Mouse (Mus musculus): ENCODE data around the gene Colgalt1. TPM values are rescaled to one million over a fixed set of nuclear protein-coding genes. Genes with fewer than 3 reads are reported as not detected.

The Colgalt1 gene
- polyA plus RNA-seq, 1 experiment from 2014 or later = 70.3 TPM

Small RNAs within 50 kb of the gene (microRNA-seq; reads per million reads assigned to microRNA genes)
- not detected for gene Mir6769b

Other genes starting within 250 kb of the Colgalt1 start
- gene Use1, start 244.2 kb upstream of the Colgalt1 start, polyA plus RNA-seq (2015; fragmentation: Nextera tagmentation; extraction: Ambion mirVana) = 95.6 and 101 TPM in 2 replicates
- 5.9 and 6.3 TPM in 2 replicates for gene Ocel1, start 239.7 kb upstream of the Colgalt1 start, polyA plus RNA-seq (2015; fragmentation: Nextera tagmentation; extraction: Ambion mirVana)
- 36.2 and 39.9 TPM in 2 replicates for gene Nr2f6, start 229.0 kb upstream of the Colgalt1 start, polyA plus RNA-seq (2015; fragmentation: Nextera tagmentation; extraction: Ambion mirVana)
- 37.3 and 40.7 TPM in 2 replicates for gene Ushbp1, start 215.2 kb upstream of the Colgalt1 start, polyA plus RNA-seq (2015; fragmentation: Nextera tagmentation; extraction: Ambion mirVana)
- 96.9 and 108 TPM in 2 replicates for gene Babam1, start 214.1 kb upstream of the Colgalt1 start, polyA plus RNA-seq (2015; fragmentation: Nextera tagmentation; extraction: Ambion mirVana)
- gene Ankle1, start 205.0 kb upstream of the Colgalt1 start, polyA plus RNA-seq (2015; fragmentation: Nextera tagmentation; extraction: Ambion mirVana) = 44.9 and 49.4 TPM in 2 replicates
- gene Abhd8, start 147.3 kb upstream of the Colgalt1 start, polyA plus RNA-seq (2015; fragmentation: Nextera tagmentation; extraction: Ambion mirVana) = 36.7 and 37.8 TPM in 2 replicates
- 136 and 151 TPM in 2 replicates for gene Mrpl34, start 146.0 kb upstream of the Colgalt1 start, polyA plus RNA-seq (2015; fragmentation: Nextera tagmentation; extraction: Ambion mirVana)
- gene Dda1, start 141.8 kb upstream of the Colgalt1 start, polyA plus RNA-seq (2015; fragmentation: Nextera tagmentation; extraction: Ambion mirVana) = 91.9 and 96.3 TPM in 2 replicates
- 0.79 and 1.0 TPM in 2 replicates for gene Ano8, start 125.0 kb upstream of the Colgalt1 start, polyA plus RNA-seq (2015; fragmentation: Nextera tagmentation; extraction: Ambion mirVana)
- 16.1 and 17.4 TPM in 2 replicates for gene Gtpbp3, start 122.9 kb upstream of the Colgalt1 start, polyA plus RNA-seq (2015; fragmentation: Nextera tagmentation; extraction: Ambion mirVana)
- gene Plvap, start 99.2 kb upstream of the Colgalt1 start, polyA plus RNA-seq (2015; fragmentation: Nextera tagmentation; extraction: Ambion mirVana) = 130 and 145 TPM in 2 replicates
- 0.23 and 0.58 TPM in 2 replicates for gene Ccdc194, start 85.3 kb upstream of the Colgalt1 start, polyA plus RNA-seq (2015; fragmentation: Nextera tagmentation; extraction: Ambion mirVana)
- gene Bst2, start 73.5 kb upstream of the Colgalt1 start, polyA plus RNA-seq (2015; fragmentation: Nextera tagmentation; extraction: Ambion mirVana) = 50.4 and 51.1 TPM in 2 replicates
- gene Mvb12a, start 68.1 kb upstream of the Colgalt1 start, polyA plus RNA-seq (2015; fragmentation: Nextera tagmentation; extraction: Ambion mirVana) = 96.3 and 99.5 TPM in 2 replicates
- 4.4 and 4.5 TPM in 2 replicates for gene Tmem221, start 52.1 kb upstream of the Colgalt1 start, polyA plus RNA-seq (2015; fragmentation: Nextera tagmentation; extraction: Ambion mirVana)
- gene Nxnl1, start 44.4 kb upstream of the Colgalt1 start, polyA plus RNA-seq (2015; fragmentation: Nextera tagmentation; extraction: Ambion mirVana) = 0.10 TPM in 1 of 2 replicates, not detected in the other
- gene Slc27a1, start 42.1 kb upstream of the Colgalt1 start, polyA plus RNA-seq (2015; fragmentation: Nextera tagmentation; extraction: Ambion mirVana) = 38.4 and 39.5 TPM in 2 replicates
- 202 and 218 TPM in 2 replicates for gene Pgls, start 18.8 kb upstream of the Colgalt1 start, polyA plus RNA-seq (2015; fragmentation: Nextera tagmentation; extraction: Ambion mirVana)
- 2.7 and 3.7 TPM in 2 replicates for gene Fam129c, start 13.3 kb upstream of the Colgalt1 start, polyA plus RNA-seq (2015; fragmentation: Nextera tagmentation; extraction: Ambion mirVana)
- gene Unc13a, start 60.8 kb downstream of the Colgalt1 start, polyA plus RNA-seq (2015; fragmentation: Nextera tagmentation; extraction: Ambion mirVana) = 0.67 and 0.68 TPM in 2 replicates
- 8.9 and 9.1 TPM in 2 replicates for gene Jak3, start 65.3 kb downstream of the Colgalt1 start, polyA plus RNA-seq (2015; fragmentation: Nextera tagmentation; extraction: Ambion mirVana)
- 1.4 and 1.5 TPM in 2 replicates for gene Insl3, start 78.2 kb downstream of the Colgalt1 start, polyA plus RNA-seq (2015; fragmentation: Nextera tagmentation; extraction: Ambion mirVana)
- 4.4 and 4.6 TPM in 2 replicates for gene B3gnt3, start 90.8 kb downstream of the Colgalt1 start, polyA plus RNA-seq (2015; fragmentation: Nextera tagmentation; extraction: Ambion mirVana)
- 6.5 and 8.0 TPM in 2 replicates for gene Fcho1, start 114.7 kb downstream of the Colgalt1 start, polyA plus RNA-seq (2015; fragmentation: Nextera tagmentation; extraction: Ambion mirVana)